Mouse (Mus musculus) heart, embryonic 12.5 days (tissue): ENCODE results near the gene Cnr2. TPM values are rescaled to one million over a fixed set of nuclear protein-coding genes. Genes with fewer than 3 reads are reported as not detected.
A peak's percentile ranks its signal among the peaks of the same experiment; 100 is the strongest.

Experiments
- ATAC-seq: fragments of 200-750 bp; cut with Nextera tagmentation; 2 replicates; pipeline ENCODE4 v1.8.0; 2017; ENCODE audit warnings: moderate TSS enrichment, moderate library complexity; ENCODE audit not compliant: insufficient number of reproducible peaks, low FRiP score
- H3K27ac ChIP-seq: fragments of 300-500 bp; sonication (generic); 2 replicates; pipeline ENCODE4 v1.5.1; 2016; ENCODE audit warnings: mild to moderate bottlenecking, moderate library complexity; ENCODE audit not compliant: poor library complexity, severe bottlenecking
- H3K27me3 ChIP-seq: fragments of 300-500 bp; sonication (generic); replicated peaks from 2 replicates; pipeline ENCODE4 v1.6.1; 2016; ENCODE audit warnings: mild to moderate bottlenecking, moderate library complexity
- H3K36me3 ChIP-seq: fragments of 300-500 bp; sonication (generic); 2 replicates; pipeline ENCODE4 v1.6.1; 2016; ENCODE audit warnings: mild to moderate bottlenecking, moderate library complexity
- H3K4me1 ChIP-seq: fragments of 300-500 bp; sonication (generic); replicated peaks from 2 replicates; pipeline ENCODE4 v1.6.1; 2016; ENCODE audit warnings: mild to moderate bottlenecking
- H3K4me2 ChIP-seq: fragments of 300-500 bp; sonication (generic); 2 replicates; pipeline ENCODE4 v1.6.1; 2016; ENCODE audit warnings: mild to moderate bottlenecking, moderate library complexity
- H3K4me3 ChIP-seq: fragments of 300-500 bp; sonication (generic); 2 replicates; pipeline ENCODE4 v1.5.1; 2016; ENCODE audit warnings: mild to moderate bottlenecking
- H3K9ac ChIP-seq: fragments of 300-500 bp; sonication (generic); 2 replicates; pipeline ENCODE4 v1.6.1; 2016; ENCODE audit warnings: mild to moderate bottlenecking, moderate library complexity
- H3K9me3 ChIP-seq: fragments of 300-500 bp; sonication (generic); replicated peaks from 2 replicates; pipeline ENCODE4 v1.6.1; 2016; ENCODE audit warnings: mild to moderate bottlenecking, moderate library complexity
- WGBS: fragments of 180-500 bp; shearing (Covaris S2); methylation state at CpG from one replicate; pipeline ENCODE4 v1.1.7; 2016; 5-methylcytosine and 5-hydroxymethylcytosine counted together
- polyA plus RNA-seq: library from polyadenylated mRNA; unstranded; fragments of >200 nt; fragmentation: Nextera tagmentation; extraction: Ambion mirVana; gene quantifications from 2 replicates; pipeline ENCODE4 v1.2.1, GENCODE M21; 2016

The Cnr2 gene
- polyA plus RNA-seq: 0.46 and 0.70 TPM in 2 replicates

DNA sequence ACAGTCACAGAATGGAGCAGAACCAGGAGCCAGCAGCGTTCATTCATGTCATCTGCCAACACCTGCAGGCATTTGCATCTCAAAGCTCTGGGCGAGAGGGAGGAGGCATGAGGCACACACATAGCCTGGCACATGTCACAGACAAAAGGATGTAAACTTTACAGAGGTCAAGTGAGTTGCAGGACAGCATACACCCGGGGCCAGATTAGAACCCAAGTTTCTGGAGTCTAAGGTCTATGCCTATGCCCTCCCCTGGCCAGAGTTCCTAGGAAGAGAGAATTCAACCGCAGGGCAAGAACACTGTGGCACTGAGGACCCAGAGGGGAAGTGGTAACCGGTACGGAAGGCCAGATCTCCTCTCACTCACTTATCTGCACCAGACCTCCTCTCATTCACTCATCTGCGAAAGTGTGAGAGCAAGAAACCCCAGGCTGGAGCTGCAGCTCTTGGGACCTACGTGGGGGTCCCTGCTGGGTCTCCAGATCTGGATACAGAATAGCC lies at the start of gene Cnr2:
Gene Cnr2, plus strand, starts transcription at position 324 of the 501 bp plus-strand sequence.
- Histone ChIP-seq H3K27ac (no peak within 1 kb of the TSS), H3K36me3 (no peaks in the 10 kb centered on the region)

DNA sequence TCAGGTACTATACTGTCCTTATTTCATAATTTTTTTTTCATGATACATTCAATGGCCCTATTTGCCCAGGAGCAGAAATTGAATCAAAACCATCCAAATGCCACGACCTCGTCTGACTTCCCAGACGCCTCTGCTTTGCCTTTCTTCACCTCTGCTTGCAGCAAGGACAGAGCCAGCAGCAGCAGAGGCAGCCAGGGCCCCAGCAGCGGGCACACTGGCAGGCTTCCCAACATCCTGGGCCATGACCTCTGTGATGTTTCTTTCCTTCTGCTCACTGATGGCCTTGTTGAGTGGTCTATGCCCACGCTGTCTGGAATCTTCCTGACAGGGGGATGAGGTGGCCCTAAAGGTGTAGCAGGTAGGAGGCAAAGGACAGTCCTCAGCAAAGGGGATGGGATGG lies 47.6 kb upstream of the Cnr2 start:
- ATAC-seq: no peak
- H3K9ac ChIP-seq: no peak overlapping the region
- no peak overlapping the region for H3K4me2 ChIP-seq
- 31% methylated on average over 5 of the region's 5 CpGs for WGBS
- H3K4me1 ChIP-seq: peaks cover 17% of the 10 kb centered on the region
- H3K4me3 ChIP-seq: no peak overlapping the region
- no peak overlapping the region for H3K27ac ChIP-seq
- no peaks in the 10 kb centered on the region for H3K27me3 ChIP-seq
- H3K36me3 ChIP-seq: no peaks in the 10 kb centered on the region
- 0 out of 2 replicates have a peak, but pooled peaks cover 3% of the 10 kb centered on the region for H3K9me3 ChIP-seq

More for the DNA sequence above, at the start of gene Cnr2:
- Histone ChIP-seq H3K4me3 (no peak within 1 kb of the TSS), H3K9ac (no peak within 1 kb of the TSS), H3K9me3 (no peaks in the 10 kb centered on the region; the same call in 1 of the 2 replicates), H3K27me3 (no peaks in the 10 kb centered on the region; the same call in 1 of the 2 replicates), H3K4me1 (peaks cover 23% of the 10 kb centered on the region), H3K4me2 (no peak within 1 kb of the TSS)
- 27% methylated on average over 8 of the region's 8 CpGs for WGBS
- ATAC-seq: 0 out of 2 replicates have a peak, but pooled peaks have one; percentile 10

DNA sequence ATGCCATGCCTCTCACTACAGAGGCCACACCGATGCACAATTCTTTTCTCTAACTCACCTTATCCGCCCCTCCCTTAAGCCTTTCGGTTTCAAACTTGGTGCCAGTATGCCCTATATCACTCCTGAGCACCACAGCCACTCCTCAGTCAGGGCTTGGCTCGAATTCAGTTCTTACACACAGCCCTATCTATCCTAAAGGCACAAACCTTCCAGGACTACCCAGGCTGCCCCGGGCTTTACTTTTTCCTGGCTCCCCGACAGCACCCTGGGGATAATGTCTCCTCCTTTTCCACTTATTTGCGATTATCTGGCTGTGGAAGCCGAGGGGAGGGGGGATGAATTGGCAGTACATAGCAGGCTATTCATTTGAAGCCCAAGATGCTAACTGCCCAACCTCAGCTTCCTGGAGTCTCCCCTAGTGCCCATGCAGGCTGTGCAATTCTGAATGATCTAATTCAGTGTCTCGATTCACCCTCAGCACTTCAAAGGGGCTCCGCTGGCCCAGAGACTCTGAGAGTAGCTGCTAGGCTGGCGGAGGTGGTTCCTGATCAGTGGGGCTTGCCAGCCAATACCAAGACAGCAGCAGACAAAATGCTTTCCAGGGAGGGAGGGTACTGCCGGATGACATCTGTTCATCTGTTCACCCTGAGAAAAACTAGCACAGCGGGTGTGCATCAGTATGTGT lies 44.6 kb upstream of the Cnr2 start:
- no peak overlapping the region for H3K27ac ChIP-seq
- H3K9ac ChIP-seq: peak overlapping the region; percentile 27; the same call in 1 of the 2 replicates
- peak overlapping the region; percentile 8; the same call in 1 of the 2 replicates for H3K4me2 ChIP-seq
- no peaks in the 10 kb centered on the region for H3K9me3 ChIP-seq
- no peak overlapping the region for H3K4me3 ChIP-seq
- peaks cover 24% of the 10 kb centered on the region for H3K4me1 ChIP-seq
- 40% methylated on average over 13 of the region's 13 CpGs for WGBS
- no peaks in the 10 kb centered on the region for H3K27me3 ChIP-seq
- H3K36me3 ChIP-seq: no peaks in the 10 kb centered on the region
- no peak for ATAC-seq

DNA sequence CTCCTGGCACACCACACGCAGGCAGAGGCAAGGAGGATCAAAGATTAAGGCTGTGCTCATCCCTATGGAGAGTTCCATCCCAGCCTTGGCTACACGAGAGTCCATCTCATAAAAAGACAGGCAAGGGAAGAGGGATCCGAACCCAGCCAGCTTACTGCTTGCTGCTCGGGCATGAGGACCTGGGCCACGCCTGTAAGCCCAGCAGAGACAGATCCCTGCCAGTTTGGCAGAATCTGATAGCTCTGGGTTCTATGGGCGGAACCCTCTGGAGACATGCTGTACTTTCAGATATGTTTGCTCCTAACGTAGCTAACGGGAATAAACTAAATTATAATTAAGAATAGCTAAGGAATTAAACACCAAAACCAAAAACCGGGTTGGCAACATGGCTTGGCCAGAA lies 43.3 kb upstream of the Cnr2 start:
- Histone ChIP-seq H3K4me2 (no peak overlapping the region), H3K9me3 (no peaks in the 10 kb centered on the region), H3K9ac (no peak overlapping the region), H3K36me3 (no peaks in the 10 kb centered on the region), H3K27me3 (no peaks in the 10 kb centered on the region), H3K4me1 (peaks cover 23% of the 10 kb centered on the region), H3K4me3 (no peak overlapping the region), H3K27ac (no peak overlapping the region)
- 84% methylated on average over 9 of the region's 9 CpGs for WGBS
- ATAC-seq: no peak

DNA sequence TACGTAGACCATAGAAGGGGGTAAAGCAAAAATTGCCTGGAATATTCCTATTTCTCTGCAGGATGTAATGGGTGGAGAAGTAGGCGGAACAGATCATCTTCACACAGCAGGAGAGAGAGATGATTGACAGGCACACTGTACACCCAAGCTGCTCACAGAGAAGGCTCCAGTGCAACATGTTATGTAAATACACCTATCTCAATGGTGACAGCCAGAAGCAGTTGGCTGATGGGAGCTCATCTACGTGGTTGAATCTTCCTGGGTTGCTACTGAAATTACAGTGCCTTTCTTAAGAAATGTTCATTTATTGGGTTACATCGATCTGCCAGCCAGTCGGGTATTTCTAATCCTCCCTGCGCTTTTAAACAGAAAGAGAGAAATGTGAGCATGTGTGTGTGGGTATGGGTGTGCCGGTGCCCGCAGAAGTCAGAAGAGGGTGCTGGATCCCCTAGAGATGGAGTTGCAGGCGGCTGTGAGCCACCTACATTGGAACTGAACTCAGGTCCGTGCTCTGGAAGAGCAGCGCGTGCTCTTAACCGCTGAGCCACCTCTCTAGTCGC lies 41.1 kb upstream of the Cnr2 start:
- 89% methylated on average over 14 of the region's 14 CpGs for WGBS
- ATAC-seq: no peak
- no peak overlapping the region for H3K27ac ChIP-seq

DNA sequence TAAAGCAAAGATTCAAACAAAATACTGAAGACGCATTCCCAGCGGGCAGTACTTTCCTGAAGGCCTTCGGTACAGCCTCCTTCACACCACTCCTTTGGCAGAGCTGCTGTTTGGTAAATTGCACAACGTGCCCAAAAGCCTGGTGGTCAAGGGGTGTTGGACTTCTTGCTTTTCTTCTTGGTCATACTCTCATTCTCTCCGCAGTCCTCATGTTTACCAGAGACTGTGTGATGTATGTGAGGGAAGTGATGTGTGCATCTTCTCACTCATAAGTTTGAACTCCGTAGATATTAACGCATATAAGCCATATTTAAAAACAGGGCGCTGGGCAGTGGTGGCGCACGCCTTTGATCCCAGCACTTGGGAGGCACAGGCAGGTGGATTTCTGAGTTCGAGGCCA lies 40.6 kb upstream of the Cnr2 start:
- H3K36me3 ChIP-seq: no peaks in the 10 kb centered on the region
- peak overlapping the region; percentile 96; the same call in 1 of the 2 replicates for H3K4me3 ChIP-seq
- peak overlapping the region; percentile 90; the same call in 1 of the 2 replicates for H3K9ac ChIP-seq
- WGBS: 78% methylated on average over 11 of the region's 11 CpGs
- H3K4me1 ChIP-seq: peaks cover 34% of the 10 kb centered on the region
- peak overlapping the region; percentile 92 for H3K4me2 ChIP-seq
- H3K9me3 ChIP-seq: no peaks in the 10 kb centered on the region
- H3K27ac ChIP-seq: no peak overlapping the region
- no peaks in the 10 kb centered on the region for H3K27me3 ChIP-seq
- ATAC-seq: no peak

More for the DNA sequence above, 41.1 kb upstream of the Cnr2 start:
- Histone ChIP-seq H3K27me3 (no peaks in the 10 kb centered on the region), H3K9ac (no peak overlapping the region), H3K36me3 (no peaks in the 10 kb centered on the region), H3K4me1 (peaks cover 29% of the 10 kb centered on the region), H3K4me2 (no peak overlapping the region), H3K4me3 (no peak overlapping the region), H3K9me3 (no peaks in the 10 kb centered on the region)

DNA sequence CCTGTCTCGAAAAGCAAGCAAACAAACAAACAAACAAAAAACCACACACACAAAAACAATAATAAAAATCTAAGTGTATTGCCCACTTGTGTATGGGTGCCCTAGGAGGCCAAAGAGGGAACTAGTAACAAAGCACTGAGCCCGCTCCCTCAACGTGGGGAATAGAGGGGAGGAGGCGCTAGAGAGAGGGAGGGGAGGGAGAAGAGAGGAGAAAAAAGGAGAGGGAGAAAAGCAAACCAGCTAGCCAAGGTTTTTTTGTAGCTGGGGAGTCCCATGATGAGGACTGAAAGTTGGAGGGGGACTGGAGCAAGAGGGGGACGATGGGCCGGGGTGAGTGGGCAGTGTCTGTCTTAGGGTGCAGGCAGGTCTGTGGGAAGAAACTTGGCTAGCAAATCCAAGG lies 40.1 kb upstream of the Cnr2 start:
- Histone ChIP-seq H3K9me3 (no peaks in the 10 kb centered on the region), H3K36me3 (0 out of 2 replicates have a peak, but pooled peaks cover 3% of the 10 kb centered on the region), H3K27ac (peak overlapping the region; percentile 99), H3K27me3 (no peaks in the 10 kb centered on the region), H3K4me2 (peak overlapping the region; percentile 92), H3K4me1 (peaks cover 38% of the 10 kb centered on the region), H3K9ac (peak overlapping the region; percentile 90), H3K4me3 (peak overlapping the region; percentile 96)
- no peak for ATAC-seq
- WGBS: 8% methylated on average over 6 of the region's 6 CpGs

DNA sequence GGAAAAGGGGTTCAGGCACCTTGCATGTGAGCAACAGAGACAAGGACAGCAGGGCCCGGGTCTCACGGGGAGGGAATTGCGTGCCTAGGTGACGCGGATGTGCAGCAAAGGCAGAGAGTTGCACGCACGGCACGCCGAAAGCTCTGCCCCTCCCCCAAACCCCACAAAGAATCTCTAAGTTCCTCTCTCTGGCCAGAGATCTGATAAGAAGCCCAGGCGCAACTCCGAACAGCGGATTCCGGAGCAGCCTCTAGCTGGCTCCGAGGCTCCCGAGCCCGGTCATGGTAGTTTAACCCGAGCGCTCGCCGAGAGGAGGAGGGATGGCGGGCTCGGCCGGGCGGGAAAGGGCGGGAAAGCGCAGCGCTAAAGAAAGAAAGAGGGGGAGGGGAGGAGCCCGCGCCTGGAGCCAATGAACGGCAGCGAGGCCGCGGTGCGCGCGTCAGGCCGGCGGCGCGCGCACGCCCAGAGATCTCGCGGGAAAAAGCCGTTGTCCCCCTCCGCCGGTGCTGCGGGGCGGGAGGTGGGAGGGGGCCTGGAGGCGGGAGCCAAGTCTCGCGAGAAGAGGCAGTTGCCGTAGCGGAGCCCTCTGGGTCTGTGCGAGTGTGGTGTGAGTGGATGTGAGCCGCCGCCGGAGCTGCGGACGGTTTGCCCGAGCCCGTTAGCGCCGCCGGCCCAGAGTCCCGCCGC lies 39.5 kb upstream of the Cnr2 start, which contains the start of gene Srsf10:
Gene Srsf10, plus strand, starts transcription at position 212 of the 687 bp plus-strand sequence.
- H3K4me3 ChIP-seq: peak within 1 kb of the TSS; percentile 96
- under 1% methylated on average over 65 of the region's 67 CpGs for WGBS
- peak; percentile 97 for ATAC-seq
- peak within 1 kb of the TSS; percentile 92 for H3K4me2 ChIP-seq
- no peaks in the 10 kb centered on the region for H3K27me3 ChIP-seq
- 0 out of 2 replicates have a peak, but pooled peaks cover 4% of the 10 kb centered on the region for H3K36me3 ChIP-seq
- H3K9ac ChIP-seq: peak within 1 kb of the TSS; percentile 99
- H3K4me1 ChIP-seq: peaks cover 33% of the 10 kb centered on the region
- no peaks in the 10 kb centered on the region for H3K9me3 ChIP-seq
- peak within 1 kb of the TSS; percentile 99 for H3K27ac ChIP-seq

DNA sequence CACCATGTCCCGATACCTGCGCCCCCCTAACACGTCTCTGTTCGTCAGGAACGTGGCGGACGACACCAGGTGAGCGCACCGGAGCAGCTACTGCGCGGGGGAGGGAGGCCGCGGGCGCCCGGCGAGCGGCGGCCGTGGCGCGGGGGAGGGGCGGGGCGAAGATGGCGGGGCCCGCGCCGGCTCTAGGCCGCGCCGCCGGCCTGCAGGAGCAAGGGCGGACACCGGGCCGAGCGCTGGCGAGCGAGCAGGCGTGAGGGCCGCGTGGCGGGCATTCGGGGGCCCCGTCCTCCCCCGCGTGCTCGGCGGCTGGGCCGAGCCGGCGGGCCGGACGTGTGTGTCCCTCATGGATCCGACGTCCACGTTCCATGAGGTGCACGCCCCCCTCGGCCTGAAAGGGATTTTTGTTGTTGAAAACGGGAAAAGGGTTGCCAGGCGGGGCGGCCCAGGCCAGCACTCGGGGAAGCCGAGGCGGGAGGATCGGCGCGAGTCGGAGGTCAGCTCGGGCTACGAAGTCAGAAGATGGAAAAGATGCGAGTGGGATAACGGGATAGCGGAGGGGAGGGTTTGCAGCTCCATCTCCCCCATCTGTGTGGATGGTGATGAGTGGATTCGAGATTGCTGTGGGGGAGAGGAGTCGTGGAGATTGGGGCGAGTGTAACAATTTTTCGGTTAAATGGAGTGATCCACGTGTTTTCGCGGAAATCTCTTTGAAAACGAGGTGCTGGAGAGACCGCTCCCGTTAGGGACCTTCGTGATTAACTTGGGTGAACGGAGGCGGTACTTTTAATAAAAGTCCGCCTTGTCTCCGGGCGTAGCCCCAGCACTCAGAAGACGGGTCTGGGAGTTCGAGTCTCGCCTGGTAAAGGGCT lies 38.7 kb upstream of the Cnr2 start:
- WGBS: under 1% methylated on average over 80 of the region's 91 CpGs
- Histone ChIP-seq H3K9ac (peak overlapping the region; percentile 99), H3K27me3 (no peaks in the 10 kb centered on the region), H3K36me3 (0 out of 2 replicates have a peak, but pooled peaks cover 4% of the 10 kb centered on the region), H3K4me2 (peak overlapping the region; percentile 74), H3K4me3 (peak overlapping the region; percentile 96), H3K9me3 (no peaks in the 10 kb centered on the region), H3K27ac (peak overlapping the region; percentile 99), H3K4me1 (peaks cover 34% of the 10 kb centered on the region)
- ATAC-seq: peak; percentile 86

DNA sequence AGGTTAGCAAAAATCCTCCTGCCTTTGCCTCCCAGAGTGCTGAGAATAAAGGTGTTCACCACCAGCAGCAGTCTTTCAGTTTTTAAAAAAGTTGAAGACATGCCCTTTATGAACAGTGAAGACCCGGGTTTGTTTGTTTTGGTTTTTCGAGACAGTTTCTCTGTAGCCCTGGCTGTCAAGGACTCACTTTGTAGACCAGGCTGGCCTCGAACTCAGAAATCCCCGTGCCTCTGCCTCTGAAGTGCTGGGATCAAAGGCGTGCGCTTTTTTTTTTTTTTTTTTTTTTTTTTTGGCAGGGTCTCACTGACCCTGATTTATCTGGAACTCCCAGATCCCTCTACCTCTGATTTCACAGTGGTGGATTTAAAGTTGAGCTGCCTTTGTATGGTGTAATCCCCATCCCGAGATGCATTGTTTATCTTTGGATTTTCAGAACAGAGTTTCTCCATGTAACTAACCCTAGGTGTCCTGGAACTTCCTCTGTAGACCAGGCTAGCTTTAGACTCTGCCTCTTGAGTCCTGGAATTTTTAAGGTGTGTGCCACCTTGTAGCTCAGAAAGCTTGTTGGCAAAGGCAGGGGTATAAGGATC lies 37.5 kb upstream of the Cnr2 start:
- ATAC-seq: no peak
- Histone ChIP-seq H3K36me3 (peaks cover 11% of the 10 kb centered on the region), H3K4me3 (peak overlapping the region; percentile 96), H3K9me3 (no peaks in the 10 kb centered on the region), H3K4me1 (peaks cover 34% of the 10 kb centered on the region), H3K9ac (peak overlapping the region; percentile 72), H3K27me3 (no peaks in the 10 kb centered on the region), H3K4me2 (peak overlapping the region; percentile 74), H3K27ac (no peak overlapping the region)
- 12% methylated on average over 7 of the region's 7 CpGs for WGBS
